Mouse (Mus musculus) bone marrow, adult 2 months (tissue): ENCODE results near the gene Chid1.

Experiments used
- CTCF ChIP-seq: fragments of 200-500 bp; IDR thresholded peaks from 2 replicates; pipeline ENCODE4 v1.5.1; 2011; ENCODE audit warnings: low read length, control low read depth; ENCODE audit not compliant: control insufficient read depth, insufficient read depth
- POLR2A ChIP-seq: fragments of 200-500 bp; IDR thresholded peaks from 2 replicates; pipeline ENCODE4 v1.6.1; 2011; ENCODE audit warnings: low read depth, mild to moderate bottlenecking, control low read depth, low read length, borderline replicate concordance; ENCODE audit not compliant: control insufficient read depth

- TF ChIP-seq CTCF (no peak), POLR2A (no peak)
Measured at GRCm38 (mm10) chr7:141502556-141502905, 37.1 kb downstream of the Chid1 start.
